Mouse (Mus musculus) monocyte, adult 2 months (primary cell): Measurements from ENCODE around the gene Tiparp.
A peak's percentile ranks its signal among the peaks of the same experiment; 100 is the strongest.

ENCODE experiments used
- DNase-seq, 2 experiments: peaks; one replicate each; pipeline ENCODE4 v3.0.0; 2022; ENCODE audit warnings: low spot score in 2 of 2, low read depth in 1 of 2

Tiparp gene

GRCm38 (mm10) chr3:65528614-65529470 lies 632 bp downstream of the Tiparp start:
- peak in 1 of 2 experiments; percentile 74 for DNase-seq

GRCm38 (mm10) chr3:65529471-65530215 lies 1.4 kb downstream of the Tiparp start:
- DNase-seq, result no peak

GRCm38 (mm10) chr3:65533014-65533413 lies 4.8 kb downstream of the Tiparp start:
- DNase-seq, result no peak

GRCm38 (mm10) chr3:65533598-65533997 lies 5.4 kb downstream of the Tiparp start:
- no peak for DNase-seq

- DNase-seq, result no peak
These were observed 6.3 kb downstream of the Tiparp start for GRCm38 (mm10) chr3:65534488-65534887.

GRCm38 (mm10) chr3:65535087-65535761 lies 7.0 kb downstream of the Tiparp start:
- DNase-seq, result no peak

- DNase-seq, result no peak
These were observed 9.1 kb downstream of the Tiparp start for GRCm38 (mm10) chr3:65537288-65537687.

- no peak for DNase-seq
These were observed 12.8 kb downstream of the Tiparp start for GRCm38 (mm10) chr3:65540906-65541551.

- no peak for DNase-seq
These were observed 13.3 kb downstream of the Tiparp start for GRCm38 (mm10) chr3:65541552-65541935.

- DNase-seq, result no peak
These were observed 21.6 kb downstream of the Tiparp start for GRCm38 (mm10) chr3:65549785-65550184.

- DNase-seq, result no peak
These were observed 22.9 kb downstream of the Tiparp start for GRCm38 (mm10) chr3:65551065-65551464.

GRCm38 (mm10) chr3:65554633-65555032 lies 26.4 kb downstream of the Tiparp start:
- no peak for DNase-seq

GRCm38 (mm10) chr3:65558679-65559078 lies 30.5 kb downstream of the Tiparp start:
- DNase-seq, result no peak

- DNase-seq, result no peak
These were observed 34.0 kb downstream of the Tiparp start for GRCm38 (mm10) chr3:65562212-65562611.

- no peak for DNase-seq
These were observed 34.5 kb downstream of the Tiparp start for GRCm38 (mm10) chr3:65562694-65563093.

GRCm38 (mm10) chr3:65563926-65564624 lies 35.9 kb downstream of the Tiparp start:
- no peak for DNase-seq

- no peak for DNase-seq
These were observed 37.6 kb downstream of the Tiparp start for GRCm38 (mm10) chr3:65565632-65566300.

GRCm38 (mm10) chr3:65569941-65570340 lies 41.7 kb downstream of the Tiparp start:
- no peak for DNase-seq

GRCm38 (mm10) chr3:65573516-65573915 lies 45.3 kb downstream of the Tiparp start:
- DNase-seq, result no peak

- no peak for DNase-seq
These were observed 49.4 kb downstream of the Tiparp start for GRCm38 (mm10) chr3:65577602-65578001.
